Mouse (Mus musculus) lung, postnatal 0 days (tissue): Measurements from ENCODE around the gene Tsga13. TPM values are rescaled to one million over a fixed set of nuclear protein-coding genes. Genes with fewer than 3 reads are reported as not detected.
A peak's percentile ranks its signal among the peaks of the same experiment; 100 is the strongest.

Source experiments
- ATAC-seq: fragments of 200-750 bp; cut with Nextera tagmentation; 2 replicates; pipeline ENCODE4 v1.8.0; 2017; ENCODE audit warnings: moderate library complexity
- DNase-seq: peaks from one replicate; pipeline ENCODE4 v3.0.0-alpha.2; 2016; ENCODE audit warnings: low spot score
- H3K27ac ChIP-seq: fragments of 300-500 bp; sonication (generic); 2 replicates; pipeline ENCODE4 v1.5.1; 2014; ENCODE audit warnings: antibody characterized with exemption, mild to moderate bottlenecking, low read length, mixed read lengths
- H3K27me3 ChIP-seq: fragments of 300-500 bp; sonication (generic); replicated peaks from 2 replicates; pipeline ENCODE4 v1.6.1; 2014; ENCODE audit warnings: low read length, mixed read lengths; ENCODE audit not compliant: insufficient read depth
- H3K36me3 ChIP-seq: fragments of 300-500 bp; sonication (generic); 2 replicates; pipeline ENCODE4 v1.6.1; 2014; ENCODE audit warnings: low read length, mixed read lengths; ENCODE audit not compliant: insufficient read depth
- H3K4me1 ChIP-seq: fragments of 300-500 bp; sonication (generic); 2 replicates; pipeline ENCODE4 v1.6.1; 2014; ENCODE audit warnings: antibody characterized with exemption, low read depth, low read length, mixed read lengths; ENCODE audit not compliant: insufficient read depth
- H3K4me2 ChIP-seq: fragments of 300-500 bp; sonication (generic); replicated peaks from 2 replicates; pipeline ENCODE4 v1.6.1; 2014; ENCODE audit warnings: low read depth, mild to moderate bottlenecking, low read length, moderate library complexity, mixed read lengths
- H3K4me3 ChIP-seq: fragments of 300-500 bp; sonication (generic); 2 replicates; pipeline ENCODE4 v1.5.1; 2014; ENCODE audit warnings: low read depth, low read length
- H3K9ac ChIP-seq: fragments of 300-500 bp; sonication (generic); replicated peaks from 2 replicates; pipeline ENCODE4 v1.6.1; 2014; ENCODE audit warnings: low read depth, mild to moderate bottlenecking
- H3K9me3 ChIP-seq: fragments of 300-500 bp; sonication (generic); 2 replicates; pipeline ENCODE4 v1.6.1; 2016; ENCODE audit warnings: low read length, mixed read lengths
- CTCF ChIP-seq: IDR thresholded peaks from 2 replicates; pipeline ENCODE4 v1.5.1; 2016; ENCODE audit warnings: antibody characterized with exemption, mild to moderate bottlenecking
- EP300 ChIP-seq: IDR thresholded peaks from 2 replicates; pipeline ENCODE4 v1.6.1; 2016; ENCODE audit warnings: antibody characterized with exemption, mild to moderate bottlenecking, control low read depth
- WGBS: fragments of 180-500 bp; shearing (Covaris S2); extraction: QIAGEN DNeasy Blood & Tissue Kit; methylation state at CpG from one replicate; pipeline ENCODE4 v1.1.7; 2014; 5-methylcytosine and 5-hydroxymethylcytosine counted together
- polyA plus RNA-seq: library from polyadenylated mRNA; unstranded; fragments of >200 nt; fragmentation: Nextera tagmentation; extraction: Ambion mirVana; gene quantifications from 2 replicates; pipeline ENCODE4 v1.2.1, GENCODE M21; 2015

The Tsga13 gene
- 0.15 and 0.20 TPM in 2 replicates for polyA plus RNA-seq

DNA sequence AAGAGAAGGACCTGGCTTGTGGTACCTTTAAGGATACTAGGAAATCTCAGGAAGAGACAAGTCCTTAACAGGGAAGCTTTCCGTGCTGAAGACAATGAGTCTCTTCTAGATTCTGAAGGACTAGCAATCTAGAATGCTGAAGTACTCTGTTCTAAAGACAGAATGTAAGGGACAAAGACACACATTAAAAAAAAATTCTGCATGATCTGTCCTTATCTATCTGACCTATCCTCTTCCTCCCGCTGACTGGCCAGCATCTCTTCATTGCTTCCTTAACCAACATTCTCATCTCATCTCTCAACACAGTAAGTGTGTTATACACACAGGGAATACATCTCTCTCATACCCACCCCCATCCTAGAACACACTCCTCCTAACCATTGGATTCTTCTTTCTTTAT, at the start of gene Tsga13:
TSS of gene Tsga13 (minus strand) at position 101 of the 400 bp plus-strand sequence.
- H3K27ac ChIP-seq: no peak within 1 kb of the TSS
- H3K27me3 ChIP-seq: no peaks in the 10 kb centered on the region
- H3K36me3 ChIP-seq: no peaks in the 10 kb centered on the region
- no peaks in the 10 kb centered on the region for H3K4me1 ChIP-seq
- no peak for TF ChIP-seq EP300
- 85% methylated on average over 2 of the region's 2 CpGs for WGBS
- ATAC-seq (no peak), DNase-seq (no peak)
- H3K9me3 ChIP-seq: no peaks in the 10 kb centered on the region
- H3K4me2 ChIP-seq: no peak within 1 kb of the TSS
- H3K4me3 ChIP-seq: no peak within 1 kb of the TSS
- no peak within 1 kb of the TSS for H3K9ac ChIP-seq

DNA sequence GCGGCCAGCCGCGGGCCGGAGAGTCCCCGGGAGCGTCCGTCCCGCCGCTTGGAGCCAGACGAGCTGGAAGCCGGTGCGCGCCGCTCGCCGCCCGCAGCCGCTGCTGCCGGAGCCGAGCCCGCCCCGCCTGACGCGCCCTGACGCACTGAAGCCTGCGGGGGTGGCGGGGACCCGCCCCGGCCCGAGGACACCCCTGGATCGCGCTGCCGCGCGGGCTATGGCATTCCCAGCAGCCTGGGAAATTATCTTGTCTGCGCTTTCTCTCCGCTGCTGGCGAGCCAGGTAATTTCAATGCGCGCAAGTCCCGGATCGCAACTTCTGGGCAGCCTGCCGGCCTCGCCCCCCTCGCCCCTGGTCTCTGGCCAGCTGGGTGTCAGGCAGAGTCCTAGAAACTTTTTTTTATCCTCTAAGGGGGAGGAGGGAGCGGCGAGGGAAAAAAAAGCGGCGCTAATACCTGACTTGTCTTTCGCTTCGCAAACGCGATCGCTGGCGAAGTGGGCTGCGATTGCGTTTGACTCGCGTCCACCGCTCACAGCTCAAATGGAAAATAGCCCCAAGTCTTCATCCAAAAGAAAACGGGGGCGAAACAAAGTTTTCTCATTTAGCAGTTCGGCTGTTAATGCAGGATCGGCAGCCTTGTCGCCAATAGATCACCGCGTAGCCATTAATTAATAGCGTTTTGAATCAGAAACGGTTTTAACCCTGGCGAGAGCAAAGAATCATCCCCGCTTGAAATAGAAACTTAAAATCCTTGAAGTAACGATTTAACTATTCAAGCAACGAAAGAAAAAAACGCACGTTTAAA, 43.6 kb upstream of the Tsga13 start, which contains the start of gene Klf14:
TSS of gene Klf14 (minus strand) at position 343 of the 805 bp plus-strand sequence.
- DNase-seq (peak; percentile 50), ATAC-seq (peak; percentile 44)
- Histone ChIP-seq H3K9ac (no peak within 1 kb of the TSS), H3K27ac (no peak within 1 kb of the TSS), H3K36me3 (no peaks in the 10 kb centered on the region), H3K4me1 (no peaks in the 10 kb centered on the region), H3K9me3 (peaks cover 22% of the 10 kb centered on the region), H3K4me2 (peak within 1 kb of the TSS; percentile 79), H3K27me3 (peaks cover 32% of the 10 kb centered on the region), H3K4me3 (peak within 1 kb of the TSS; percentile 58)
- no peak for TF ChIP-seq CTCF
- no peak for TF ChIP-seq EP300
- WGBS: under 1% methylated on average over 63 of the region's 75 CpGs

DNA sequence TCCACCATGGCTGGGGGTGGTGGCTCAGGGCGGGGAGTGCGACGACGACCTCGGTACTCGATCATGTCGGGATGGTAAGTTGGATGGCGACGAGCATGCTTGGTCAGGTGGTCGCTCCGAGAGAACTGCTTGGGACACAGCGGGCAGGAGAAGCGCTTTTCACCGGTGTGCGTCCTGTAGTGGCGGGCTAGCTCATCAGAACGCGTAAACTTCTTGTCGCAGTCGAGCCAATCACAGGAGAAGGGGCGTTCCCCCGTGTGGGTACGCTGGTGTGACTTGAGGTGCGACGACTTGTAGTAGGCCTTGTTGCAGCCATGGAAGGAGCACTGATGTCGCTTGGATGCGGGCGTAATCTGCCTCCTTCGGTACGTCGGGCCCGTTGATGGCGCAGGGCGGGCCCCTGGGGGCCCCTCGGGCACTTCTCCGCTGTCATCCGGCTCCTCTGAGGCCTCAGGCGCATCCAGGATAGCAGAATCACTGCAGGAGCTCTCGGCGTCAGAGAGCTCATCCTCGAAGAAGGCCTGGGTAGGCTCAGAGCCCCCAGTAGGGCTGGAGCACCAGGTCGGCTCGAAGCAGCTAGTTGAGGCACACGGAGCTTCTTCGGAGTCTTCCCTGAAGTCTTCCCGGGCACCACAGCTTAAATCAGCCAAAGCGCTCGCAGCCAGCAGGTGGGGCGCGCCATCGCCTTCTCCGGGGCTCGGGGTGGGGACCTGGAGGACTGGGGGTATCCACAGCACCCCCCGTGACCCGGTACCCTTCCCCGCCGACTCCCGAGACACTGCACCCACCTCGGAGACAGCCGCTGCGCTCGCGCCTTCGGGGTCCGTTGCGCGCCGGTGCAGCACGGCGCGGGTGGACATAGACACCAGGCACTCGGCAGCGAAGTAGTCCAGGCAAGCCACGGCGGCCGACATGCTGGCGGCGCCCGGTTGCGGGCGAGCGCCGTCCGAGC, 42.7 kb upstream of the Tsga13 start:
- Histone ChIP-seq H3K27me3 (peaks cover 32% of the 10 kb centered on the region), H3K27ac (no peak overlapping the region), H3K4me1 (no peaks in the 10 kb centered on the region), H3K36me3 (no peaks in the 10 kb centered on the region), H3K4me3 (peak overlapping the region; percentile 58), H3K4me2 (peak overlapping the region; percentile 79), H3K9ac (no peak overlapping the region), H3K9me3 (peaks cover 22% of the 10 kb centered on the region)
- TF ChIP-seq EP300 (no peak), CTCF (no peak)
- 0 out of 2 replicates have a peak, but pooled peaks have one; percentile 6 for ATAC-seq
- WGBS: 7% methylated on average over 79 of the region's 84 CpGs
- no peak for DNase-seq

DNA sequence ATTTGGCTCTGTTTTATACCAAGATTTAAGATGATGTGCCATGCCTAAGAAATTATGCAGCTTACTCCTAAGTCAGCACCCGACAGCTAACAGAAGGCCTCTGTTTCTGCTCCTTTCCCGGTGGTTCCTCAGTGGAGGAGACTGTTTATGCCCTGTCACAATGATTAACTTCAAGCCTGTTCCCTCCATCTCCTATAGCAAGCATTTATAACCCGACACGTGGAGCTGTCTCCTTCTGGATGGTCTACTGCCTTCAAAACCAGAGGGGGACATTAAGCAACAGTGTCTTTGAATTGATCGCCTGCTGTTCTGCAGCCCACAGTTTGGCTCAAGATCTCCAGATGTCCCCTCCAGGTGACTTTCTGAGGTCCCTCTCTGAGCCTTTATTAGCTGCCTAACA, 23.9 kb upstream of the Tsga13 start:
- no peak overlapping the region for H3K4me3 ChIP-seq
- H3K4me1 ChIP-seq: no peaks in the 10 kb centered on the region
- no peaks in the 10 kb centered on the region for H3K36me3 ChIP-seq
- DNase-seq: no peak
- H3K9me3 ChIP-seq: no peaks in the 10 kb centered on the region
- no peak overlapping the region for H3K9ac ChIP-seq
- 40% methylated on average over 5 of the region's 5 CpGs for WGBS
- H3K27me3 ChIP-seq: no peaks in the 10 kb centered on the region
- no peak for ATAC-seq
- no peak overlapping the region for H3K27ac ChIP-seq
- TF ChIP-seq CTCF (no peak), EP300 (no peak)
- H3K4me2 ChIP-seq: no peak overlapping the region

DNA sequence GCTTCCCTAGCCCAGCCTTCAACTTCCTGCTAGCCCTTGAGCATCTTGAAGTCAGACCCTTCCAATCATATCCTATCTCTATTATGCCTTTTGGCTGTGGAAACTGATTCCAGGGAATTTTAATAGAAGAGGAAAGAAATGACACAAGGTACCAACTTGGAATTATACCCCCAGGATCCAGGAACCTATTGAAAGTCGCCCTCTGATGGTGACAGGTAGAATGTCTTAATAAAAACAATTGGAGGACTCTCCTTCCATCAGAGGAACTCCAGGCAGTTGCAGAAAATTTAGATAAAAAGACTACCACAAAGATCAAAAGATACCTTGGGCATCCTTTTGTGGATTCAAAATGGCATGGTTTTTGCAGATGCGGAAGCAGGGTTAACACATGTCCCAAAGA, 7.4 kb upstream of the Tsga13 start:
- no peaks in the 10 kb centered on the region for H3K4me1 ChIP-seq
- no peak overlapping the region for H3K27ac ChIP-seq
- H3K9ac ChIP-seq: no peak overlapping the region
- peak; percentile 44 for DNase-seq
- ATAC-seq: no peak
- TF ChIP-seq EP300 (no peak), CTCF (peak; percentile 51)
- 43% methylated on average over 2 of the region's 2 CpGs for WGBS
- H3K4me2 ChIP-seq: no peak overlapping the region
- H3K9me3 ChIP-seq: no peaks in the 10 kb centered on the region
- H3K27me3 ChIP-seq: no peaks in the 10 kb centered on the region
- H3K36me3 ChIP-seq: no peaks in the 10 kb centered on the region
- no peak overlapping the region for H3K4me3 ChIP-seq

DNA sequence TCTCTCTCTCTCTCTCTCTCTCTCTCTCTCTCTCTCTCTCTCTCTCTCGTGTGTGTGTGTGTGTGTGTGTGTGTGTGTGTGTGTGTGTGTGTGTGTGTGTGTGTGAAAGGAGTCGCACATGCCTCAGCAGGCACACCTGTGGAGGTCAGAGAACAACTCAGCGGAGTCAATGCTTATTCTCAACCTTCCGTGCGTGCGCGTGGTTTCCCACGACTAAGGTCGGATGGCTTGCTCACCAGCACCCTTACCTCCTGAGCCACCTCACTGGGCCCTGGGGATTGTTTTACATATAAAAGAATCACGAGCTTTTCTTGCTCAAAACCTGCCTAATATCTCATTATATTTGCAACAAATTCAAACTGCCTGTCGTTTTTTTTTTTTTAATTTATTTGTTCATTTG, 6.5 kb upstream of the Tsga13 start:
- DNase-seq: no peak
- H3K9me3 ChIP-seq: no peaks in the 10 kb centered on the region
- H3K36me3 ChIP-seq: no peaks in the 10 kb centered on the region
- no peak for ATAC-seq
- TF ChIP-seq CTCF: no peak
- TF ChIP-seq EP300: no peak
- H3K27ac ChIP-seq: no peak overlapping the region
- H3K4me2 ChIP-seq: no peak overlapping the region
- no peaks in the 10 kb centered on the region for H3K4me1 ChIP-seq
- 65% methylated on average over 9 of the region's 11 CpGs for WGBS
- H3K27me3 ChIP-seq: no peaks in the 10 kb centered on the region
- no peak overlapping the region for H3K9ac ChIP-seq
- no peak overlapping the region for H3K4me3 ChIP-seq
